Mouse (Mus musculus): ENCODE data around the gene Epsti1.

DNA sequence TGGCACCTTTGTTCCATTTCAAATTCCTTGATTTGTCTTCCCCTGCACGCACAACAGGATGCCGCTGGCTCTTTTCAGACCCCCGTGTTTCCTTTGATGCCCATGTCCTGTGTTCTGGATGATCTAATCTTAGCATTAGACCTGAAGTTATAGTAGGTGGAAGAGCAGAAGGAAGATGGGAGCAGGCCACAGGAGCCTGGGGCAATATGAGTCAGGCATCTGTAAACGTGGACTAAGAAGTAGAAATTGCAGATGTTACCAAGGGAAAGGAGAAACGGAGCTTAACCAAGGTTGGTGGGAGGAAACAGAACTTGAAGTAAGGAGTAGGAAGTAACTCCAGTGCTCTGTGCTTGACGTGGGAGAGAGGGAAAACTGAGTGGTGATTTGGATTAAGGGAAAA, 57.7 kb downstream of the Epsti1 start:
- no peak for TF ChIP-seq CTCF (IDR thresholded peaks at IDR 0.05; ENCODE audit: extremely low read depth, insufficient read depth, low read length)
- TF ChIP-seq POLR2A (IDR thresholded peaks at IDR 0.05; ENCODE audit: extremely low read depth, insufficient read depth, low read length) = no peak
